11 mouse cellular contexts compared by ENCODE assay signal in the genomic region with DNA sequence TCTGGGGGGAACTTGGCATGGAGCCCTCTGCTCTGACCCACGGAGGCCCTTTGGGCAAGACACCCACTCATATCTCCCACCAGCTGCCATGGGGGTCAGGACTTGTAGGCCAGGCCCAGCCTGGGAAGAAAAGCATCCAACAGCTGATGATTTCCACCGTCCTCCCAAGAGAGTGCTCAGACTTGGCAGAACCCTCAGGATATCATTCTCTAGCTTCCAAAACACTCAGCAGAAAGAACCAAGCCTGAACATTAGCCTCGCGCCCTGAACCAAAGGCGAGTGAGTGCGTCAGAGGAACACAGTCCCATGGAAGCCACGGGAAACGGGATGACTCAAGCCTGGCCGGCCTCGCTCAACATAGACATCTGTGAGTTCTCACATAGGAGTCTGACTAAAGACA. TPM values are rescaled to one million over a fixed set of nuclear protein-coding genes. Genes with fewer than 3 reads are reported as not detected.
DNase-seq lines count a peak whose midpoint lies in the region; ATAC-seq and TF ChIP-seq lines count a peak whose summit lies in the region.
"Had no signal": no experiment of that assay in that cellular context is flagged by ENCODE, and none has a peak within 500 bp of the region (broad histone marks: within the 10 kb centered on the region; RNA-seq: fewer than 3 reads in every experiment).

No protein-coding gene starts in this region.

- no peak for ATAC-seq in limb, embryonic 14.5 days (ENCODE audit: low FRiP score, low read depth)
- ATAC-seq in kidney, embryonic 16.5 days (ENCODE audit: low FRiP score, low TSS enrichment) = peak; percentile 80
- no peak; the same call in 1 of the 2 replicates for ATAC-seq in stomach, embryonic 15.5 days (ENCODE audit: insufficient read depth, low FRiP score, low read depth)
- ATAC-seq in hindbrain, postnatal 0 days = no peak
- no peak for ATAC-seq in midbrain, embryonic 14.5 days (ENCODE audit: low FRiP score, low TSS enrichment)

- no peak for TF ChIP-seq CTCF in hindbrain, postnatal 0 days (IDR thresholded peaks at IDR 0.05; ENCODE audit: low read depth)

- no peaks in the 10 kb centered on the region for H3K9me3 ChIP-seq in limb, embryonic 14.5 days (ENCODE audit: control insufficient read depth, low read length)
- H3K9me3 ChIP-seq in limb, embryonic 10.5 days (replicated peaks) = no peaks in the 10 kb centered on the region
- H3K9me3 ChIP-seq in kidney, embryonic 16.5 days (ENCODE audit: low read length) = no peaks in the 10 kb centered on the region
- no peaks in the 10 kb centered on the region for H3K9me3 ChIP-seq in stomach, embryonic 15.5 days
- H3K9me3 ChIP-seq in hindbrain, postnatal 0 days (ENCODE audit: low read length) = no peaks in the 10 kb centered on the region
- no peaks in the 10 kb centered on the region for H3K9me3 ChIP-seq in midbrain, embryonic 14.5 days (ENCODE audit: control insufficient read depth, low read length)
- H3K9me3 ChIP-seq: embryonic facial prominence, embryonic 13.5 days had no signal

- no peak overlapping the region for H3K4me3 ChIP-seq in limb, embryonic 14.5 days (replicated peaks; ENCODE audit: low read length)
- H3K4me3 ChIP-seq in limb, embryonic 10.5 days = no peak overlapping the region
- no peak overlapping the region for H3K4me3 ChIP-seq in kidney, embryonic 16.5 days (ENCODE audit: low read length)
- H3K4me3 ChIP-seq in stomach, embryonic 15.5 days (replicated peaks) = no peak overlapping the region
- no peak overlapping the region for H3K4me3 ChIP-seq in hindbrain, postnatal 0 days (ENCODE audit: low read length)
- no peak overlapping the region for H3K4me3 ChIP-seq in midbrain, embryonic 14.5 days (replicated peaks; ENCODE audit: low read depth, low read length)
- H3K4me3 ChIP-seq: embryonic facial prominence, embryonic 13.5 days; layer of hippocampus, adult 2 months had no signal

- TF ChIP-seq POLR2A in limb, embryonic 14.5 days (IDR thresholded peaks at IDR 0.05; ENCODE audit: borderline replicate concordance, extremely low read depth, insufficient read depth, insufficient read length) = no peak

- DNase-seq in limb, embryonic 14.5 days (ENCODE audit: low spot score) = peak; percentile 27
- DNase-seq in limb, embryonic 10.5 days (ENCODE audit: low spot score) = no peak
- DNase-seq in heart, adult 9 months (ENCODE audit: low spot score in 2 of 2) = peak; percentile 89 to 90
- DNase-seq in left cerebral cortex, adult 11 months (ENCODE audit: low spot score) = no peak
- no peak for DNase-seq in hindbrain, postnatal 0 days (ENCODE audit: low spot score)
- DNase-seq in midbrain, embryonic 14.5 days = no peak

- no peaks in the 10 kb centered on the region for H3K36me3 ChIP-seq in limb, embryonic 14.5 days (ENCODE audit: control insufficient read depth, insufficient read depth, low read length)
- H3K36me3 ChIP-seq in limb, embryonic 10.5 days = no peaks in the 10 kb centered on the region
- H3K36me3 ChIP-seq in kidney, embryonic 16.5 days (ENCODE audit: insufficient read depth, low read length) = no peaks in the 10 kb centered on the region
- no peaks in the 10 kb centered on the region for H3K36me3 ChIP-seq in stomach, embryonic 15.5 days
- no peaks in the 10 kb centered on the region for H3K36me3 ChIP-seq in hindbrain, postnatal 0 days (ENCODE audit: insufficient read depth, low read length)
- no peaks in the 10 kb centered on the region for H3K36me3 ChIP-seq in midbrain, embryonic 14.5 days (ENCODE audit: control insufficient read depth, insufficient read depth, low read length)
- H3K36me3 ChIP-seq: embryonic facial prominence, embryonic 13.5 days had no signal

- H3K4me2 ChIP-seq in limb, embryonic 14.5 days (replicated peaks; ENCODE audit: low read depth, low read length, severe bottlenecking) = no peak overlapping the region
- no peak overlapping the region for H3K4me2 ChIP-seq in kidney, embryonic 16.5 days (replicated peaks; ENCODE audit: low read depth, low read length)
- no peak overlapping the region for H3K4me2 ChIP-seq in stomach, embryonic 15.5 days
- H3K4me2 ChIP-seq in hindbrain, postnatal 0 days (ENCODE audit: low read depth, low read length) = no peak overlapping the region
- no peak overlapping the region for H3K4me2 ChIP-seq in midbrain, embryonic 14.5 days (ENCODE audit: low read length)
- H3K4me2 ChIP-seq: embryonic facial prominence, embryonic 13.5 days had no signal

- H3K4me1 ChIP-seq in limb, embryonic 14.5 days (ENCODE audit: control insufficient read depth, insufficient read depth, low read length) = peaks cover 6% of the 10 kb centered on the region; the same call in 1 of the 2 replicates
- H3K4me1 ChIP-seq in limb, embryonic 10.5 days = peaks cover 10% of the 10 kb centered on the region; the same call in 1 of the 2 replicates
- peaks cover 6% of the 10 kb centered on the region; the same call in 1 of the 2 replicates for H3K4me1 ChIP-seq in kidney, embryonic 16.5 days (ENCODE audit: insufficient read depth, low read length)
- 0 out of 2 replicates have a peak, but pooled peaks cover 5% of the 10 kb centered on the region for H3K4me1 ChIP-seq in stomach, embryonic 15.5 days
- H3K4me1 ChIP-seq in hindbrain, postnatal 0 days (ENCODE audit: insufficient read depth, low read length) = no peaks in the 10 kb centered on the region
- H3K4me1 ChIP-seq in midbrain, embryonic 14.5 days (ENCODE audit: control insufficient read depth, insufficient read depth, low read length) = no peaks in the 10 kb centered on the region

- no peak overlapping the region for H3K9ac ChIP-seq in limb, embryonic 14.5 days (ENCODE audit: low read depth, low read length, severe bottlenecking)
- H3K9ac ChIP-seq in kidney, embryonic 16.5 days (replicated peaks; ENCODE audit: low read length) = no peak overlapping the region
- H3K9ac ChIP-seq in stomach, embryonic 15.5 days = no peak overlapping the region
- no peak overlapping the region for H3K9ac ChIP-seq in hindbrain, postnatal 0 days (replicated peaks; ENCODE audit: low read length)
- no peak overlapping the region for H3K9ac ChIP-seq in midbrain, embryonic 14.5 days (replicated peaks; ENCODE audit: low read length)
- H3K9ac ChIP-seq: embryonic facial prominence, embryonic 13.5 days had no signal

- H3K27me3 ChIP-seq in limb, embryonic 14.5 days (ENCODE audit: control insufficient read depth, insufficient read depth, low read length) = no peaks in the 10 kb centered on the region
- H3K27me3 ChIP-seq in limb, embryonic 10.5 days (ENCODE audit: low read depth, poor library complexity, severe bottlenecking) = no peaks in the 10 kb centered on the region
- no peaks in the 10 kb centered on the region for H3K27me3 ChIP-seq in kidney, embryonic 16.5 days (ENCODE audit: insufficient read depth, low read length)
- H3K27me3 ChIP-seq in stomach, embryonic 15.5 days (replicated peaks) = no peaks in the 10 kb centered on the region
- H3K27me3 ChIP-seq in hindbrain, postnatal 0 days (ENCODE audit: insufficient read depth, low read length) = no peaks in the 10 kb centered on the region
- no peaks in the 10 kb centered on the region for H3K27me3 ChIP-seq in midbrain, embryonic 14.5 days (ENCODE audit: control insufficient read depth, insufficient read depth, low read length)
- H3K27me3 ChIP-seq: CH12.LX; embryonic facial prominence, embryonic 13.5 days had no signal

- no peak overlapping the region for H3K27ac ChIP-seq in limb, embryonic 14.5 days (replicated peaks; ENCODE audit: low read depth, low read length)
- H3K27ac ChIP-seq in limb, embryonic 10.5 days = no peak overlapping the region
- no peak overlapping the region for H3K27ac ChIP-seq in kidney, embryonic 16.5 days (ENCODE audit: low read length)
- H3K27ac ChIP-seq in stomach, embryonic 15.5 days = peak overlapping the region; percentile 31; the same call in 1 of the 2 replicates
- H3K27ac ChIP-seq in hindbrain, postnatal 0 days = no peak overlapping the region
- no peak overlapping the region for H3K27ac ChIP-seq in midbrain, embryonic 14.5 days (replicated peaks; ENCODE audit: low read depth, low read length)
- H3K27ac ChIP-seq: embryonic facial prominence, embryonic 13.5 days; layer of hippocampus, adult 2 months had no signal

- WGBS in limb, embryonic 14.5 days = 87% methylated on average over 10 of the region's 10 CpGs
- 94% methylated on average over 10 of the region's 10 CpGs for WGBS in limb, embryonic 10.5 days
- 62% methylated on average over 10 of the region's 10 CpGs for WGBS in kidney, embryonic 16.5 days
- WGBS in stomach, embryonic 15.5 days = 58% methylated on average over 10 of the region's 10 CpGs
- 78% methylated on average over 10 of the region's 10 CpGs for WGBS in hindbrain, postnatal 0 days
- WGBS in midbrain, embryonic 14.5 days = 94% methylated on average over 10 of the region's 10 CpGs

RNA-seq across cellular contexts. Expression of a gene that starts 25.4 kb away (rescaled TPM):
- polyA plus RNA-seq in limb, embryonic 14.5 days (2012; rRNA removed) = 17.5 and 20.6 TPM in 2 replicates
- polyA plus RNA-seq in limb, embryonic 14.5 days (2014; fragmentation: Nextera tagmentation; extraction: Ambion mirVana) = 38.4 and 39.2 TPM in 2 replicates
- 40.2 and 41.5 TPM in 2 replicates for polyA plus RNA-seq in limb, embryonic 10.5 days (2016; fragmentation: Nextera tagmentation; extraction: Ambion mirVana)
- polyA plus RNA-seq in kidney, embryonic 16.5 days (2015; fragmentation: Nextera tagmentation; extraction: Ambion mirVana) = 18.9 and 19.1 TPM in 2 replicates
- 32.6 and 34.2 TPM in 2 replicates for polyA plus RNA-seq in stomach, embryonic 15.5 days (2015; fragmentation: Nextera tagmentation; extraction: Ambion mirVana)
- 71.1 and 72.8 TPM in 2 replicates for total RNA-seq in hindbrain, postnatal 0 days (2014; rRNA removed)
- 51.8 and 59.3 TPM in 2 replicates for polyA plus RNA-seq in hindbrain, postnatal 0 days (2015; fragmentation: Nextera tagmentation; extraction: Ambion mirVana)
- polyA plus RNA-seq in midbrain, embryonic 14.5 days (2014; fragmentation: Nextera tagmentation; extraction: Ambion mirVana) = 19.3 and 23.8 TPM in 2 replicates

Comparison
In these comparisons a context has a peak if more than half of its experiments do, and no peak if none do; other contexts are left out.
1. DNase-seq: peak in limb, embryonic 14.5 days (single experiment) and heart, adult 9 months (2 of 2); none in limb, embryonic 10.5 days (single experiment), left cerebral cortex, adult 11 months (single experiment), hindbrain, postnatal 0 days (single experiment) and midbrain, embryonic 14.5 days (single experiment).